Mouse (Mus musculus): ENCODE data around the gene Rpl27a. TPM values are rescaled to one million over a fixed set of nuclear protein-coding genes. Genes with fewer than 3 reads are reported as not detected.

Rpl27a gene
- total and polyA plus RNA-seq, 3 experiments, result 221 to 1,252 TPM; not detected in 1

DNA sequence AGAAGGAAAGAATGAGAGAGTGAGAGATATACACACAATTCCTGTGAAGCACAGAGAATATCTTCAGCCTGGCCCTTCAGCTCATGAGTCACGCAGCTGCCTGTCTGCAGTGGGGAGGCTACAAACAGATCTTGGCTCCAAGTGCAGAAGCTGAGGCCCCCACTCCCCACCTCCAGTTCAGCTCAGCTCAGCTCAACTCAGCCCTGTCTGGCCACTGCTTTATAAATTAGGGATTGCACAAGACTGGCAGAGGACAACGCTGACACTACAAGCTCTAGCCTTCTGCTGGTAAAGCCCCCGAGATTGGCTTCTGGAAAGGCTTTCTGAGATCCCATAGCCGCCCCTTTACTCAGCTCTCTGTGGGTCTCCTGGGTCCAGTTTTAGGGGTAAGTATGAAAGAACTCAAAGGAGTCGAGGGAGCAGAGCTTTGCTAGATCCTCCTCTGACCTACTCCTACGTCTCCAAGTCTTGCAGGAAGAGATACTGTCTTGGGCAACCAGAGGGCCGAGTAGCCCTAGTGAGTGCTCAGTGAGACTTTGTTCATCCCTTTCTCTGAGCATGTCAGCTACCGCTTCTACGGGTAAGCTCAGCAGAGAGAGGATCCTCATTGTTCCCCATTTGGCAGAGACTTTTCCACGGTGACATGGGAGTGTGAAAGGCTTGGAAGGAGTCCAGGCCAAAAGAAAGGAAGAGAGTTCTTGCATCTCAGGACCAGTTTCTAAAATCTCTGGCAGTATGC, 26.5 kb downstream of the Rpl27a start:
- no peaks in the 10 kb centered on the region for H3K4me1 ChIP-seq (ENCODE audit: control insufficient read depth in 1 of 2, insufficient read depth in 2 of 2, low read length in 2 of 2)
- H3K36me3 ChIP-seq (ENCODE audit: control insufficient read depth in 1 of 2, insufficient read depth in 2 of 2, low read length in 2 of 2), result no peaks in the 10 kb centered on the region
- TF ChIP-seq USF2 (IDR thresholded peaks at IDR 0.05; ENCODE audit: borderline replicate concordance in 1 of 2, insufficient read depth in 1 of 2, low read depth in 1 of 2, low read length in 2 of 2) (no peak), HCFC1 (IDR thresholded peaks at IDR 0.05; ENCODE audit: low read depth, low read length) (no peak), ZMIZ1 (IDR thresholded peaks at IDR 0.05; ENCODE audit: low read depth, low read length) (no peak), ELF1 (IDR thresholded peaks at IDR 0.05; ENCODE audit: low read depth, low read length) (no peak), USF1 (IDR thresholded peaks at IDR 0.05; ENCODE audit: low read depth, low read length) (no peak), BHLHE40 (IDR thresholded peaks at IDR 0.05; ENCODE audit: borderline replicate concordance, low read depth, low read length) (no peak)
- no peak overlapping the region for H3K9ac ChIP-seq (ENCODE audit: control insufficient read depth, low read depth, low read length, poor library complexity, severe bottlenecking)
- DNase-seq (ENCODE audit: low read depth, low spot score), result no peak
- no peaks in the 10 kb centered on the region for H3K9me3 ChIP-seq (replicated peaks; ENCODE audit: insufficient read depth, low read length)
- no peaks in the 10 kb centered on the region for H3K79me2 ChIP-seq (ENCODE audit: control insufficient read depth, insufficient read depth, low read length, poor library complexity)
- no peak overlapping the region for H3K4me3 ChIP-seq (ENCODE audit: control insufficient read depth in 1 of 2, insufficient read depth in 1 of 2, low read depth in 2 of 2, low read length in 2 of 2)
- no peaks in the 10 kb centered on the region for H3K27me3 ChIP-seq (ENCODE audit: control insufficient read depth in 1 of 2, insufficient read depth in 2 of 2, low read length in 2 of 2)
- H3K27ac ChIP-seq (ENCODE audit: control insufficient read depth, low read depth, low read length), result no peak overlapping the region

DNA sequence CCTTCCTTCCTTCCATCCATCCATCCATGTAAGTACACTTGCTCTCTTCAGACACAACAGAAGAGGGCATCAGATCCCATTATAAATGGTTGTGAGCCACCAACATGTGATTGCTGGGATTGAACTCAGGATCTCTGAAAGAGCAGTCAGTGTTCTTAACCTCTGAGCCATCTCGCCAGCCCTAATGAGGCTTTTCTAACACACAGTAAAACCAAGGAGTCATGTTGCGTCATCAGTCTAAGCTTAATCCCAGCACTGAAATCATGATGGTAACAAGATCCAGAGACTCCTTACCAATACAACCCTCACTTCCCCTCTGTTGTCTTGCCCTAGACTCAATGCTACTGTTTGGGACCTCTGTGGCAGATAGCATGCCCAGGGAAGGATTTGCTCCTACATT, 27.2 kb downstream of the Rpl27a start:
- H3K36me3 ChIP-seq (ENCODE audit: control insufficient read depth in 1 of 2, insufficient read depth in 2 of 2, low read length in 2 of 2), result no peaks in the 10 kb centered on the region

DNA sequence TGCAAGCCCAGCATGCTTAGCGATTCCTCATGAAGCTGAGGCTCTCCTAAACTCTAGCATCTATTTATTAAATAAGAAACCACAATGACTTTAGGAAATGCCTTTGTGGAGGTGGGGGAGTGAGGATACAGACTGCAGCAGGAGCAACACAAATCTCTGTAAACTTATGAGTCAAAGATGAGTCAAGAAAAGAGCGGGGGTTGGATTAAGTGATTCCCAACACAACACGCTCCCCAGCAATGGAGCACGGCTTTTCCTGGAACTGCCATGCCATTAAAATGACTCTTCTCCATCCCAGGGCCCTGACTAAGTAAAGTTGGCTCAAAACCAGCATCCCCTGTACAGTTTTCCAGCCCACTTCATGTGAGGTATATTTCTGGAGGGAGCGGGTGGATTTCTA, 27.8 kb downstream of the Rpl27a start:
- H3K4me1 ChIP-seq (ENCODE audit: control insufficient read depth in 1 of 2, insufficient read depth in 2 of 2, low read length in 2 of 2), result no peaks in the 10 kb centered on the region
- no peaks in the 10 kb centered on the region for H3K9me3 ChIP-seq (replicated peaks; ENCODE audit: insufficient read depth, low read length)
- H3K27me3 ChIP-seq (ENCODE audit: control insufficient read depth in 1 of 2, insufficient read depth in 2 of 2, low read length in 2 of 2), result no peaks in the 10 kb centered on the region
- DNase-seq (ENCODE audit: low read depth, low spot score), result no peak
- TF ChIP-seq ETS1 (IDR thresholded peaks at IDR 0.05; ENCODE audit: low read depth, low read length) (no peak), HCFC1 (IDR thresholded peaks at IDR 0.05; ENCODE audit: low read depth, low read length) (no peak), CHD2 (IDR thresholded peaks at IDR 0.05; ENCODE audit: low read length) (no peak), POLR2AphosphoS2 (IDR thresholded peaks at IDR 0.05; ENCODE audit: low read length) (no peak), EP300 (IDR thresholded peaks at IDR 0.05; ENCODE audit: low read depth in 1 of 2, low read length in 2 of 2) (no peak), TCF12 (IDR thresholded peaks at IDR 0.05; ENCODE audit: low read depth, low read length) (no peak), SMC3 (IDR thresholded peaks at IDR 0.05; ENCODE audit: low read depth, low read length) (no peak), SIN3A (IDR thresholded peaks at IDR 0.05; ENCODE audit: low read length) (no peak), POLR2AphosphoS5 (IDR thresholded peaks at IDR 0.05; ENCODE audit: borderline replicate concordance, low read depth, low read length) (no peak), MYB (IDR thresholded peaks at IDR 0.05; ENCODE audit: low read depth, low read length) (no peak), KAT2A (conservative IDR thresholded peaks at IDR 0.05; ENCODE audit: low read depth, low read length) (no peak), TAL1 (IDR thresholded peaks at IDR 0.05; ENCODE audit: low read length) (no peak), ZNF384 (IDR thresholded peaks at IDR 0.05; ENCODE audit: low read depth, low read length) (no peak)
- no peak overlapping the region for H3K27ac ChIP-seq (ENCODE audit: control insufficient read depth, low read depth, low read length)
- no peaks in the 10 kb centered on the region for H3K36me3 ChIP-seq (ENCODE audit: control insufficient read depth in 1 of 2, insufficient read depth in 2 of 2, low read length in 2 of 2)
- H3K9ac ChIP-seq (ENCODE audit: control insufficient read depth, low read depth, low read length, poor library complexity, severe bottlenecking), result no peak overlapping the region
- no peak overlapping the region for H3K4me3 ChIP-seq (ENCODE audit: control insufficient read depth in 1 of 2, insufficient read depth in 1 of 2, low read depth in 2 of 2, low read length in 2 of 2)
- no peaks in the 10 kb centered on the region for H3K79me2 ChIP-seq (ENCODE audit: control insufficient read depth, insufficient read depth, low read length, poor library complexity)

More for the DNA sequence above, 27.2 kb downstream of the Rpl27a start:
- Histone ChIP-seq H3K79me2 (ENCODE audit: control insufficient read depth, insufficient read depth, low read length, poor library complexity) (no peaks in the 10 kb centered on the region), H3K4me1 (ENCODE audit: control insufficient read depth in 1 of 2, insufficient read depth in 2 of 2, low read length in 2 of 2) (no peaks in the 10 kb centered on the region), H3K27me3 (ENCODE audit: control insufficient read depth in 1 of 2, insufficient read depth in 2 of 2, low read length in 2 of 2) (no peaks in the 10 kb centered on the region), H3K4me3 (ENCODE audit: control insufficient read depth in 1 of 2, insufficient read depth in 1 of 2, low read depth in 2 of 2, low read length in 2 of 2) (no peak overlapping the region), H3K9me3 (replicated peaks; ENCODE audit: insufficient read depth, low read length) (no peaks in the 10 kb centered on the region), H3K27ac (ENCODE audit: control insufficient read depth, low read depth, low read length) (no peak overlapping the region), H3K9ac (ENCODE audit: control insufficient read depth, low read depth, low read length, poor library complexity, severe bottlenecking) (no peak overlapping the region)
- DNase-seq (ENCODE audit: low read depth, low spot score), result no peak
- no peak for TF ChIP-seq NELFE (IDR thresholded peaks at IDR 0.05; ENCODE audit: low read depth, low read length)
- no peak for TF ChIP-seq SIN3A (IDR thresholded peaks at IDR 0.05; ENCODE audit: low read length)

All from MEL (cell line).